Mouse (Mus musculus) granulocyte monocyte progenitor cell, adult 5-6 weeks (primary cell): ENCODE data around the gene Grid1. TPM values are rescaled to one million over a fixed set of nuclear protein-coding genes. Genes with fewer than 3 reads are reported as not detected.

Experiments
- ATAC-seq: replicated peaks from 2 replicates; pipeline ENCODE4 v1.8.0; 2016; ENCODE audit warnings: mild to moderate bottlenecking, moderate TSS enrichment, inconsistent platforms; ENCODE audit not compliant: poor library complexity, severe bottlenecking
- total RNA-seq, 2 experiments: library from RNA; stranded (forward) in 1 of 2; stranded (reverse) in 1 of 2; fragments of 200-712, 200-1000 nt in 1 of 2; fragments of >200 nt in 1 of 2; fragmentation: Nextera tagmentation in 1 of 2; gene quantifications; 2 replicates each; pipeline ENCODE4 v1.2.3; 2014 to 2017

The Grid1 gene
- total RNA-seq, 2 experiments from 2014 or later, result not detected

GRCm38 (mm10) chr14:34969102-34969819, 149.4 kb downstream of the Grid1 start:
- ATAC-seq, result no peak

- no peak for ATAC-seq
Observed at GRCm38 (mm10) chr14:34972930-34973329, 153.0 kb downstream of the Grid1 start.

- no peak for ATAC-seq
Observed at GRCm38 (mm10) chr14:34980756-34981155, 160.8 kb downstream of the Grid1 start.

DNA sequence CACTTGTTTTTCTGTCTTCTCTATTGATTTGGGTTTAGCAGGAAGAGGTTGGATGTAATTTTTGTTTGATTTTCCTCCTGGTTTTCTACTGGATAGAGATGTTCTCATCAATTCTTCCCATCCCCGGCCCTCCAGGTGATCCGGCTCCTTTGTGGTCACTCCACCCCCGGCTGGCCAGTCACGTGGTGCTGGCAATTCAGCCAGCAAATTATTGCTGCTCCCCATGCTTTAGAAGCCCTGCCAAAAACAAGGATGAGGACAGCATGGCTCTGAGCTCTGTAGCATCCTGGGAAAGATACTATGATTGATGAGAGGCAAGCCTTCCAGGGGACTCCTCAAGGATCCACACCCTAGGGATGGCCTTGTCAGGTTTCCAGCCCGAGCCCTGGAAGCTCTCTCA, 169.2 kb downstream of the Grid1 start:
- ATAC-seq, result no peak

DNA sequence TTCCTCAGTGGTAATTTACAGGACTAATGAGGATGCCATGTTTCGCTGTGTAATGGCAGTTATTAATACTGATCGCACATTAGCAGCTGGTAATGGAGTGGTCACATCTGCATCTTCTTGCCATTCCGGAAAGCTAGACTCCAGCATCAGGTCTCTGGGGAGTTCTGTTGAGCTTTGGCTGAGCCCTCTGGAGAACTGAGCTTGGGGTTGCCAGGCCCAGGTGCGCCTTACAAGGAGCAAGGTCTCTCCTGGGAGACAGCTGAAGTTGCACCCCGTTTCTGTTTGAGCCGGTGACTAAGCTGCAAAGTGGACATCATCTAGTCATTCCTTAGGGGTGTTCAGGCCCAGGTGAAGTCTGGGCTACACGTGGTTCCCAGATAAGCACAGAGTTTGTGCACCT, 186.8 kb downstream of the Grid1 start:
- ATAC-seq, result no peak

DNA sequence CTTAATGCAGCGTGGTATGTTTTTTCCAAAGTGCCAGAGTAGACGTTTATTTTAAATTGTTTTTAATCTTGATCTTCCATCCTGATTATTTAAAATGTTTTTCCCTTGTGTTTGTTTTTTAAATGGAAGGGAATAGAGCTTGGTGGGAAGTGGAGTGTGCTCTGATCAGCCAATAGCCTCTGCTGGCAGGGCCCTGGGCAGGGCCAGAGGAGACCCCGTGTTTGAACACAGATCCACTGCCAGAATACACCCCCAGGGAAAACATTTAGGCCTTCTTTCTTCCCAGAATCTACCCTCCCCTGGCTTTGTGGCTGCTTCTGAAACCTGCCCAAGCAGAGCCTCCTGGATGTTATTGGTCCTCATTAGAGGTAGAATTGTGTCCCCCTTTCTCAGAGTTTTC, 188.8 kb downstream of the Grid1 start:
- ATAC-seq, result no peak

- no peak for ATAC-seq
Observed at GRCm38 (mm10) chr14:35009074-35009473, 189.2 kb downstream of the Grid1 start.

DNA sequence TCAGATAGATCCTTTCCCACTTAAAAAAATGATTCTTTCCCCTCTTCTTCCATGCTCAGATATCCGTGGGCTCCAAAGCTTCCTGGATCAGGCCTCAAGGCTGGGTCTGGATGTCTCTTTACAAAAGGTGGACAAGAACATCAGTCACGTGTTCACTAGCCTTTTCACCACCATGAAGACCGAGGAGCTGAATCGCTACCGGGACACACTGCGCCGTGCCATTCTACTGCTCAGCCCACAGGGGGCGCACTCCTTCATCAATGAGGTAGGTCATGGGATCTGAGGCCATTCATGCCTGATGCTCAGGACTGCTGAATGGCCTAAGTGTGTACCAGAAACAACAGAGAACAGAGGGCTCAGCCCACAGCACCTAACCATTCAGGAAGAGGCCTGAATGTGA, 206.8 kb downstream of the Grid1 start:
- no peak for ATAC-seq

DNA sequence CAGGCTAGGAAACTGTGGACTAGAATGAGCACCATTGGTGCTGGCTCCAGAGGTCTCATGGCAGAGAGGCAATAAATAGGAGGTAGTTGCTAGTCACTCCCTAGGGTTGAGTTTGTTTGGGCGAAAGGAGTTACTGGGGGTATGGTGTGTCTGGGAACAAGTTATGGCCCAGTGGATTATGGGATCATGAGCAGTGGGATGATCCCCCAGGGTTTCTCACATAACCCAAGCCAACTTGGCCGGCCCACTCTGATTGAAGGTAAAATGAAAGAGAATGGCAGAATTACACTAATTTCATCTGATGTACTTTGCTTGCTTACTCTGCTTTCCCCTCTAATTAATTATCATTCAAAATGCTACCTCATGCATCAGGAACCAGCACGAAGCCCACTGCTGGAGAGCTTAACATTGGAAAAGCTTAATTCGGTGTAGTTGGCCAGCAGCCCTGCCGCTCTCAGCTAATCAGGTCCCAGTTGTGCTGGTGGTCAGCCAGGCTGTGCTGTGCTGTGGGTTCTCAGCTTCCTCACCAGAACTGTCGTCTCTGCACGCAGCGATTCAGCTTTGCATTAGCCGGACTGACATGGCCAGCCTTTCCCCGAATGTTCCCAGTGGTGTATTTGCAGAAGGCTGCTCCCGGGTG, 207.7 kb downstream of the Grid1 start:
- ATAC-seq, result no peak

GRCm38 (mm10) chr14:35029626-35030025, 209.7 kb downstream of the Grid1 start:
- no peak for ATAC-seq

GRCm38 (mm10) chr14:35030271-35030670, 210.4 kb downstream of the Grid1 start:
- no peak for ATAC-seq

DNA sequence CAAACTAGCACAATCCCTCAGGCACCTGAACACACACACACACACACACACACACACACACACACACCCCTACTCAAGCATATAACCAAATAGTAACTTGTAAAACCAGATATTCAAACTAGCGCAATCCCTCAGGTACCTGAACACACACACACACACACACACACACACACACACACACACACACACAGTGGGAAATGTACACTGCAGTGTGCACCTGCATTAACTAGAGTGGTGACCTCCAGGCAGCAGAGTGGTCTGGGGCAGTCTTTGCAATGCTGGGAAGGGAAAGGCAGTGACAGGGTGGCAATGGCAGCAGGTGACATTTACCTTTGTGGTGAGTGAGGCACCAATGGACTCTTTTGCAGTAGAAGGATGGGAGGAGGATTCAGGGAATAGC, 212.4 kb downstream of the Grid1 start:
- ATAC-seq, result no peak

- no peak for ATAC-seq
Observed at GRCm38 (mm10) chr14:35044268-35044667, 224.4 kb downstream of the Grid1 start.

DNA sequence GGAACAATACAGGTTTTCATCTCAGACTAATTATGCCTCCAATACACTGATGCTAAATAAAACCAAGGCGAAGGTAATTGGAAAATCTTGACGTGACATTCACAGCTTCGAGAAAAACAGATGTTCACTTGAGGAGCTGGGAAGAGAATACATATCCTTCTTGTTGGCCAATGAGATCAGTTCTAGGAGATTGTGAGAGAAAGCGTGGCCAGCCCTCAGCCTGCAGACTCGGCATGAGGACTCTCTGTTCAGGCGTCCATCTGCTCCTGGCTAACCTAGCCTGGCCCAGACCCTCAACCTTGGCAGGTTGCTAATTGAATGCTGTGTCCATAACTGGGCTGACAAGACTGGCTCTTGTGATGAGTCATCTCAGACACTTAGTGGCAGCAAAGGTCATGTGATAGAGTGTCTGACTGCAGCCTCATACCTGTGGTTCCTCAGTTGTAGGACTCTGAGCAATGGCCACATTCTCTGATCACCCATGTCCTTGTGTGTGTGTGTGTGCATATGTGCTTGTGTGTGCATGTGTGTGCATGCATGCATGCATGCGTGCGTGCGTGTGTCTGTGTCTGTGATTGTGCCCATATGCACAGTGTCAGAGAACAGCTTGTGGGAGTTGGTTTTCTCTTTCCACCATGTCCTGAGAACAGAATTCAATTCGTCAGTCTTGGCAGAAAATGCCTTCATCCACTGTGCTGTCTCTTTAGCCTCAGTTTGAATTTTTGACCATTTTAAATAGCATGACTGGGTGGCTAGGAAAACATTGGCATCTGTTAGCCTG, 225.2 kb downstream of the Grid1 start:
- ATAC-seq, result no peak

- no peak for ATAC-seq
Observed at GRCm38 (mm10) chr14:35049231-35049630, 229.3 kb downstream of the Grid1 start.

GRCm38 (mm10) chr14:35054139-35054538, 234.2 kb downstream of the Grid1 start:
- no peak for ATAC-seq

DNA sequence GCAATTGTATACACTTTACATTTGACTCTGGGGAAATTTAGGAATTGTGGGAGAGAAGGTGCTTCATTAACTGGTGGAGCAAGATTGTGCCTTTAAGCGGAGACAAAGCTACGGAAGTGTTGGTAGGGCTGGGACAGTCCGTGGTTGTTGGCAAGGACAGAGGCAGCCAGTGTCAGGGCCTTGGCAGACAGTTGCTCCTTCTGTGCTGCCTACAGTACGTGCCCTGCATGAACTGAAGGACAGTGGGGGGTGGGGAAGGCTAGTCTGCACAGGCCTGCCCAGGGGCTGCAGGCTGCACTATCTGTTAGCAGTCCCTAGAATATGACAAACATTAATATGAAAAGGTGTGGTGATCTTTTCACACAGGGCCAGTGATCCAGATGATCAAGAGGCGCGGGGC, 254.7 kb downstream of the Grid1 start:
- ATAC-seq, result no peak

DNA sequence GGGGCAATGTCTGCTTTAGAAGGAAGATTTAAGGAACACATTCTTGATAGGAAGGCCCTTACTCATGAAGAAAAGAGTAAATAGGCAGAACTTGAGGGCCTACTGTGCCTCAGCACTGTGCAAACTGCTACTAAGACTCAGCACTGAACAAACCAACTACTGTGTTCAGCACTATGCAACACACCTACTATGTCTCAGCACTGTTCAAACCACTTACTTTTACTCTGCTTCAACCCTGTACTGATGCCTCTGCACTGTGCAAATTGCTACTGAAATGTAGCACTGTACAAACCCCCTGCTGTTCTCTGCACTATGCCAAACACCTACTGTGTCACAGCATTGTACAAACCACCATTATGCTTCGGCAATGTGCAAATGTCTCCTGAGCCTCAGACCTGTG, 260.0 kb downstream of the Grid1 start:
- ATAC-seq, result no peak

- no peak for ATAC-seq
Observed at GRCm38 (mm10) chr14:35092646-35093045, 272.7 kb downstream of the Grid1 start.

DNA sequence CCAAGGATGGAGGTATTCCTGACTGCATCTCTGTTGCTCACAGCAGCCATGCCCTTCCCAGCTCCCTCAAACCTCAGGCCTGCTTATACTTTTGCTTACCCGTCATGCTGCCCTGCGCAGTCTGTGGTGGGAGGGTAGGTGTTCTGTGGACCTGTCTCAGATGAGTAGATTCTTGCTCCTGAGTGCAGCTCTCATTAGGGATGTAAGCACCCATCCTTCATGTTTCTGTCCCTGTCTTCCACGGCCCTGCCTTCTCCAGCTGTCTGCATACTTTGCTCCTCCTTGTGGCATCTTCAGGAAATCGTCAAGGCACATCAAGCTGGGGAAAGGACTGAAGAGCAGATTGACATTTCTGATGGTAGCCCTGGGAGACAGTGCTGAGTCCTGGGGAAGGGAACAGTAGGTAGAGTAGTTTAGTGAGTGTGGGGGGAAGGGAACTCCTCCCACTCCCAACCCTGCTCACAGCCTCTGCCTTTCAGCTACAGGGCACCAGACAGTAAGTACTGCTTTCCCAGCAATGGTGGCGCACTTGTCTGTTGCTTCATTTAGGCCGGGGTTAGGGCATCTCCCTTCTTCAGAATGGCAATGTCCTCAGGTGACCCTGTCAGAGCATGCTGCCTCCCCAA, 273.8 kb downstream of the Grid1 start:
- ATAC-seq, result no peak

DNA sequence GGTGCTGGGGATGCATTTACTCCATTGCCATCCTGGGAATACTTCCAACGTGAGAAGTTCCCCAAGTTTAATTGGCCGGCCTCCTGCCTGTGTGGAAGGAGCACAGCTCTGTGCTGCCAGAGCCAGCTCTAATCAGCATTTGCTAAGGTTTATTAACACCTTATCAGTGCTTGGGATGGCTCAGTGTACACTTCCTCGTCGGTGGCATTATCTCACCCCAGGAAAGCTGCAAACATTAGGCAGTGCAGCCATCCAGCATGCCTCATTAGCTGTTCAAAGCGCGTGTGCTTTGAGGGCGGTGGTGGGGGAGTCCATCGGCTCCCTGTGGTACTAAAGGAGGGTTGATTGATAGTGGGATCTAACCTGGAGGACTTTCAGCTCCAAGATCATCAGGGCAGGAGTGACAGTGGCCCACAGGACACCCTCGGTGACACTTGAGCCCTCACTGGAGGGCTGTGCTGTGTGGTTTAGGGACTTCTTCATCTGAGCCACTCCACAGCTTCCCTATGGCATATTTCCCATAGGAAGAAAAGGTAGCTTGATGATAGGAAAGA, 275.7 kb downstream of the Grid1 start:
- no peak for ATAC-seq
